Mouse (Mus musculus) ES-Bruce4 (cell line): ENCODE data around the gene Plet1.

Source experiments
- CTCF ChIP-seq: IDR thresholded peaks from one replicate; pipeline ENCODE4 v1.8.1; 2011; ENCODE audit warnings: low read depth, low read length
- EP300 ChIP-seq: IDR thresholded peaks from 2 replicates; pipeline ENCODE4 v1.6.1; 2011; ENCODE audit warnings: low read depth, low read length; ENCODE audit not compliant: insufficient read depth

DNA sequence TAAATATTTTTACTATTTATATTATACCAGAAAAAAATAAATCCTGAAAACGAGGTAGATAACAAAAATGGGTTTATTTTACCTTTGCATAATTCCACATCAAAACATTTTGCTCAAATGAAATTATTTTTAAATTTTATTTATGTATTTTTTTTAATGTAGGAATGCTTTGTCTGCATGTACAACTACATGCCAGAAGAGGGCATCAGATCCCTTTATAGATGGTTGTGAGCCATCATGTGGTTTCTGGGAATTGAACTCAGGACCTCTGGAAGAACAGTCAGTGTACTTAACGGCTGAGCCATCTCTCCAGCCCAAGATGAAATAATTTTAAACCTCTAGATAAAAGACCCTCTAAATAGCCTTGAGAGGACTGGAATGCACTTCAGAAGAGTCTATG, 27.2 kb downstream of the Plet1 start:
- TF ChIP-seq EP300 (no peak), CTCF (no peak)
